Mouse (Mus musculus) forebrain, embryonic 14.5 days (tissue): ENCODE data around the gene Vegfa. TPM values are rescaled to one million over a fixed set of nuclear protein-coding genes. Genes with fewer than 3 reads are reported as not detected.

ENCODE experiments used
- ATAC-seq: fragments of 200-750 bp; cut with Nextera tagmentation; 2 replicates; pipeline ENCODE4 v1.8.0; 2017; ENCODE audit warnings: mild to moderate bottlenecking, moderate library complexity
- DNase-seq: peaks from one replicate; pipeline ENCODE4 v3.0.0-alpha.2; 2015; ENCODE audit warnings: low spot score
- H3K27ac ChIP-seq: fragments of 300-500 bp; sonication (generic); 2 replicates; pipeline ENCODE4 v1.5.1; 2014; ENCODE audit warnings: low read depth, mild to moderate bottlenecking, control low read depth, low read length, moderate library complexity
- H3K27me3 ChIP-seq: fragments of 300-500 bp; sonication (generic); replicated peaks from 2 replicates; pipeline ENCODE4 v1.6.1; 2014; ENCODE audit warnings: low read length, control low read depth, mixed read lengths; ENCODE audit not compliant: control insufficient read depth, insufficient read depth
- H3K36me3 ChIP-seq: fragments of 300-500 bp; sonication (generic); 2 replicates; pipeline ENCODE4 v1.6.1; 2014; ENCODE audit warnings: low read length, control low read depth; ENCODE audit not compliant: control insufficient read depth, insufficient read depth
- H3K4me1 ChIP-seq: fragments of 300-500 bp; sonication (generic); 2 replicates; pipeline ENCODE4 v1.6.1; 2014; ENCODE audit warnings: antibody characterized with exemption, low read length, control low read depth; ENCODE audit not compliant: control insufficient read depth, insufficient read depth
- H3K4me2 ChIP-seq: fragments of 300-500 bp; sonication (generic); 2 replicates; pipeline ENCODE4 v1.6.1; 2014; ENCODE audit warnings: mild to moderate bottlenecking, control low read depth, low read length
- H3K4me3 ChIP-seq: fragments of 300-500 bp; sonication (generic); 2 replicates; pipeline ENCODE4 v1.5.1; 2014; ENCODE audit warnings: low read depth, low read length, control low read depth
- H3K9ac ChIP-seq: fragments of 300-500 bp; sonication (generic); 2 replicates; pipeline ENCODE4 v1.6.1; 2014; ENCODE audit warnings: mild to moderate bottlenecking, low read length, control low read depth, moderate library complexity
- H3K9me3 ChIP-seq: fragments of 300-500 bp; sonication (generic); replicated peaks from 2 replicates; pipeline ENCODE4 v1.6.1; 2016; ENCODE audit warnings: low read length, control low read depth, mixed read lengths; ENCODE audit not compliant: control insufficient read depth
- WGBS: fragments of 180-500 bp; shearing (Covaris S2); extraction: QIAGEN DNeasy Blood & Tissue Kit; methylation state at CpG from one replicate; pipeline ENCODE4 v1.1.7; 2014; 5-methylcytosine and 5-hydroxymethylcytosine counted together
- polyA plus RNA-seq: library from polyadenylated mRNA; unstranded; fragments of >200 nt; fragmentation: Nextera tagmentation; extraction: Ambion mirVana; gene quantifications from 2 replicates; pipeline ENCODE4 v1.2.1, GENCODE M21; 2014

The Vegfa gene
- polyA plus RNA-seq, 1 experiment from 2014 or later: 2.3 TPM

GRCm38 (mm10) chr17:46042158-46042557, 10.0 kb upstream of the Vegfa start:
- no peak for ATAC-seq
- no peak overlapping the region for H3K4me3 ChIP-seq
- WGBS: 87% methylated on average over 8 of the region's 8 CpGs

GRCm38 (mm10) chr17:46041679-46042078, 9.5 kb upstream of the Vegfa start:
- no peaks in the 10 kb centered on the region for H3K36me3 ChIP-seq
- ATAC-seq (no peak), DNase-seq (no peak)
- H3K4me3 ChIP-seq: no peak overlapping the region
- no peak overlapping the region for H3K9ac ChIP-seq
- H3K4me1 ChIP-seq: no peaks in the 10 kb centered on the region
- H3K4me2 ChIP-seq: no peak overlapping the region
- no peaks in the 10 kb centered on the region for H3K9me3 ChIP-seq
- H3K27ac ChIP-seq: no peak overlapping the region
- 86% methylated on average over 3 of the region's 3 CpGs for WGBS
- no peaks in the 10 kb centered on the region for H3K27me3 ChIP-seq

More at GRCm38 (mm10) chr17:46042158-46042557, 10.0 kb upstream of the Vegfa start:
- Histone ChIP-seq H3K9ac (no peak overlapping the region), H3K4me2 (no peak overlapping the region), H3K9me3 (no peaks in the 10 kb centered on the region), H3K4me1 (no peaks in the 10 kb centered on the region), H3K27me3 (no peaks in the 10 kb centered on the region), H3K27ac (no peak overlapping the region), H3K36me3 (no peaks in the 10 kb centered on the region)
- no peak for DNase-seq

- H3K36me3 ChIP-seq: no peaks in the 10 kb centered on the region
- DNase-seq (no peak), ATAC-seq (no peak)
- no peak overlapping the region for H3K27ac ChIP-seq
- WGBS: 64% methylated on average over 5 of the region's 5 CpGs
- H3K9me3 ChIP-seq: no peaks in the 10 kb centered on the region
- H3K4me2 ChIP-seq: no peak overlapping the region
- H3K9ac ChIP-seq: no peak overlapping the region
- no peaks in the 10 kb centered on the region for H3K27me3 ChIP-seq
- H3K4me1 ChIP-seq: no peaks in the 10 kb centered on the region
- no peak overlapping the region for H3K4me3 ChIP-seq
These were observed 9.1 kb upstream of the Vegfa start for GRCm38 (mm10) chr17:46041223-46041622.

GRCm38 (mm10) chr17:46040561-46040960, 8.4 kb upstream of the Vegfa start:
- Histone ChIP-seq H3K9me3 (no peaks in the 10 kb centered on the region), H3K27me3 (no peaks in the 10 kb centered on the region), H3K36me3 (no peaks in the 10 kb centered on the region), H3K4me2 (no peak overlapping the region), H3K4me3 (no peak overlapping the region), H3K27ac (no peak overlapping the region), H3K9ac (no peak overlapping the region), H3K4me1 (no peaks in the 10 kb centered on the region)
- WGBS: 84% methylated on average over 6 of the region's 6 CpGs
- DNase-seq (no peak), ATAC-seq (no peak)

- Histone ChIP-seq H3K27ac (no peak overlapping the region), H3K9me3 (no peaks in the 10 kb centered on the region), H3K36me3 (no peaks in the 10 kb centered on the region), H3K4me1 (no peaks in the 10 kb centered on the region), H3K27me3 (no peaks in the 10 kb centered on the region), H3K4me3 (no peak overlapping the region), H3K9ac (no peak overlapping the region), H3K4me2 (no peak overlapping the region)
- DNase-seq: no peak
- WGBS: 52% methylated on average over 3 of the region's 3 CpGs
- no peak for ATAC-seq
These were observed 6.7 kb upstream of the Vegfa start for GRCm38 (mm10) chr17:46038906-46039305.

- Histone ChIP-seq H3K27me3 (no peaks in the 10 kb centered on the region), H3K9me3 (no peaks in the 10 kb centered on the region), H3K4me3 (no peak overlapping the region), H3K4me1 (no peaks in the 10 kb centered on the region), H3K9ac (no peak overlapping the region), H3K36me3 (no peaks in the 10 kb centered on the region), H3K4me2 (no peak overlapping the region), H3K27ac (no peak overlapping the region)
- DNase-seq (no peak), ATAC-seq (no peak)
- 92% methylated on average over 6 of the region's 6 CpGs for WGBS
These were observed 4.2 kb upstream of the Vegfa start for GRCm38 (mm10) chr17:46036400-46036799.

- ATAC-seq (no peak), DNase-seq (no peak)
- H3K27ac ChIP-seq: no peak overlapping the region
- no peaks in the 10 kb centered on the region for H3K9me3 ChIP-seq
- H3K36me3 ChIP-seq: no peaks in the 10 kb centered on the region
- H3K4me1 ChIP-seq: peaks cover 7% of the 10 kb centered on the region
- WGBS: 63% methylated on average over 6 of the region's 6 CpGs
- no peak overlapping the region for H3K9ac ChIP-seq
- no peak overlapping the region for H3K4me3 ChIP-seq
- H3K4me2 ChIP-seq: no peak overlapping the region
- H3K27me3 ChIP-seq: no peaks in the 10 kb centered on the region
These were observed 1.9 kb upstream of the Vegfa start for GRCm38 (mm10) chr17:46034110-46034509.

GRCm38 (mm10) chr17:46033607-46034006, 1.4 kb upstream of the Vegfa start:
- H3K9ac ChIP-seq: no peak overlapping the region
- 17% methylated on average over 2 of the region's 2 CpGs for WGBS
- no peak for DNase-seq

GRCm38 (mm10) chr17:46033122-46033521, 953 bp upstream of the Vegfa start:
- H3K27ac ChIP-seq: no peak overlapping the region
- DNase-seq (no peak), ATAC-seq (no peak)
- H3K4me2 ChIP-seq: no peak overlapping the region
- H3K36me3 ChIP-seq: no peaks in the 10 kb centered on the region
- 55% methylated on average over 6 of the region's 6 CpGs for WGBS
- no peak overlapping the region for H3K4me3 ChIP-seq
- H3K4me1 ChIP-seq: peaks cover 17% of the 10 kb centered on the region
- no peaks in the 10 kb centered on the region for H3K27me3 ChIP-seq
- no peaks in the 10 kb centered on the region for H3K9me3 ChIP-seq
- H3K9ac ChIP-seq: no peak overlapping the region

More at GRCm38 (mm10) chr17:46033607-46034006, 1.4 kb upstream of the Vegfa start:
- no peak overlapping the region for H3K27ac ChIP-seq
- H3K4me3 ChIP-seq: no peak overlapping the region
- no peaks in the 10 kb centered on the region for H3K36me3 ChIP-seq
- H3K9me3 ChIP-seq: no peaks in the 10 kb centered on the region
- H3K27me3 ChIP-seq: no peaks in the 10 kb centered on the region
- no peak overlapping the region for H3K4me2 ChIP-seq
- ATAC-seq: no peak
- peaks cover 12% of the 10 kb centered on the region for H3K4me1 ChIP-seq
